ENCODE assay signal across 9 mouse cellular contexts in genomic region chr12:108307553-108307952, GRCm38 (mm10). TPM values are rescaled to one million over a fixed set of nuclear protein-coding genes. Genes with fewer than 3 reads are reported as not detected.
DNase-seq lines count a peak whose midpoint lies in the region; ATAC-seq and TF ChIP-seq lines count a peak whose summit lies in the region.
"Had no signal": no experiment of that assay in that cellular context is flagged by ENCODE, and none has a peak within 500 bp of the region (broad histone marks: within the 10 kb centered on the region; RNA-seq: fewer than 3 reads in every experiment).

No protein-coding gene starts in this region.

- no peaks in the 10 kb centered on the region for H3K36me3 ChIP-seq in embryonic facial prominence, embryonic 11.5 days (replicated peaks; ENCODE audit: control insufficient read depth, insufficient read depth, low read depth, low read length)
- H3K36me3 ChIP-seq in kidney, postnatal 0 days (ENCODE audit: insufficient read depth, low read length): no peaks in the 10 kb centered on the region
- no peaks in the 10 kb centered on the region for H3K36me3 ChIP-seq in midbrain, embryonic 12.5 days

- 17% methylated on average over 14 of the region's 14 CpGs for WGBS in embryonic facial prominence, embryonic 11.5 days
- 21% methylated on average over 14 of the region's 14 CpGs for WGBS in kidney, postnatal 0 days
- 26% methylated on average over 14 of the region's 14 CpGs for WGBS in midbrain, embryonic 12.5 days

- H3K9me3 ChIP-seq in embryonic facial prominence, embryonic 11.5 days (replicated peaks; ENCODE audit: control insufficient read depth, low read length): no peaks in the 10 kb centered on the region
- H3K9me3 ChIP-seq in kidney, postnatal 0 days (replicated peaks; ENCODE audit: low read length): no peaks in the 10 kb centered on the region
- H3K9me3 ChIP-seq in midbrain, embryonic 12.5 days: no peaks in the 10 kb centered on the region

- no peak for ATAC-seq in embryonic facial prominence, embryonic 11.5 days (replicated peaks; ENCODE audit: insufficient number of reproducible peaks, low FRiP score, low TSS enrichment, low read depth)
- ATAC-seq in kidney, postnatal 0 days (replicated peaks; ENCODE audit: low FRiP score, low read depth): no peak
- ATAC-seq in midbrain, embryonic 12.5 days (ENCODE audit: low FRiP score, low read depth): no peak

- TF ChIP-seq CTCF in kidney, postnatal 0 days (IDR thresholded peaks at IDR 0.05; ENCODE audit: low read depth): peak; percentile 80

- H3K9ac ChIP-seq in embryonic facial prominence, embryonic 11.5 days (replicated peaks; ENCODE audit: low read length): no peak overlapping the region
- no peak overlapping the region for H3K9ac ChIP-seq in kidney, postnatal 0 days (ENCODE audit: low read depth, low read length)
- H3K9ac ChIP-seq in midbrain, embryonic 12.5 days (replicated peaks): no peak overlapping the region

- H3K4me2 ChIP-seq in embryonic facial prominence, embryonic 11.5 days (ENCODE audit: low read depth, low read length): no peak overlapping the region
- H3K4me2 ChIP-seq in kidney, postnatal 0 days (ENCODE audit: low read length): no peak overlapping the region; the same call in 1 of the 2 replicates
- peak overlapping the region; percentile 91 for H3K4me2 ChIP-seq in midbrain, embryonic 12.5 days (replicated peaks)

- no peak overlapping the region for H3K4me3 ChIP-seq in embryonic facial prominence, embryonic 11.5 days (ENCODE audit: low read depth, low read length)
- no peak overlapping the region for H3K4me3 ChIP-seq in kidney, postnatal 0 days (replicated peaks; ENCODE audit: low read depth, low read length)
- no peak overlapping the region for H3K4me3 ChIP-seq in midbrain, embryonic 12.5 days

- H3K27me3 ChIP-seq in embryonic facial prominence, embryonic 11.5 days (ENCODE audit: control insufficient read depth, insufficient read depth, low read length): peaks cover 16% of the 10 kb centered on the region
- peaks cover 4% of the 10 kb centered on the region; the same call in 1 of the 2 replicates for H3K27me3 ChIP-seq in kidney, postnatal 0 days (ENCODE audit: insufficient read depth, low read length)
- peaks cover 26% of the 10 kb centered on the region for H3K27me3 ChIP-seq in midbrain, embryonic 12.5 days
- H3K27me3 ChIP-seq: Patski had no signal

- DNase-seq in cerebellum, postnatal 10 days: peak; percentile 84 to 88
- no peak for DNase-seq in cerebellum, adult 11-12 months
- peak; percentile 60 for DNase-seq in right cerebral cortex, adult 18-20 months
- no peak for DNase-seq in right cerebral cortex, postnatal 36 days (ENCODE audit: low spot score in 2 of 2)
- peak; percentile 71 for DNase-seq in embryonic facial prominence, embryonic 11.5 days (ENCODE audit: low spot score)
- peak; percentile 67 for DNase-seq in kidney, postnatal 0 days (ENCODE audit: low spot score)
- peak; percentile 50 for DNase-seq in yolk sac, embryonic 10.5 days (ENCODE audit: low spot score)

- H3K27ac ChIP-seq in embryonic facial prominence, embryonic 11.5 days (replicated peaks; ENCODE audit: low read depth, low read length): no peak overlapping the region
- no peak overlapping the region for H3K27ac ChIP-seq in kidney, postnatal 0 days
- no peak overlapping the region for H3K27ac ChIP-seq in midbrain, embryonic 12.5 days (replicated peaks)

- H3K4me1 ChIP-seq in embryonic facial prominence, embryonic 11.5 days (ENCODE audit: control insufficient read depth, insufficient read depth, low read length): no peaks in the 10 kb centered on the region
- peaks cover 8% of the 10 kb centered on the region for H3K4me1 ChIP-seq in kidney, postnatal 0 days (replicated peaks; ENCODE audit: insufficient read depth, low read length)
- peaks cover 24% of the 10 kb centered on the region for H3K4me1 ChIP-seq in midbrain, embryonic 12.5 days

RNA-seq across cellular contexts. Expression of gene Hhipl1, which starts 1.5 kb away (rescaled TPM):
- polyA plus RNA-seq in embryonic facial prominence, embryonic 11.5 days (2014; fragmentation: Nextera tagmentation; extraction: Ambion mirVana): 0.43 and 0.59 TPM in 2 replicates
- 0.37 and 0.43 TPM in 2 replicates for polyA plus RNA-seq in kidney, postnatal 0 days (2015; fragmentation: Nextera tagmentation; extraction: Ambion mirVana)
- 5.0 and 6.2 TPM in 2 replicates for polyA plus RNA-seq in midbrain, embryonic 12.5 days (2016; fragmentation: Nextera tagmentation; extraction: Ambion mirVana)

RNA-seq across cellular contexts. Expression of gene Cyp46a1, which starts 26.6 kb away (rescaled TPM):
- polyA plus RNA-seq in embryonic facial prominence, embryonic 11.5 days (2014; fragmentation: Nextera tagmentation; extraction: Ambion mirVana): 2.9 and 3.1 TPM in 2 replicates
- polyA plus RNA-seq in kidney, postnatal 0 days (2015; fragmentation: Nextera tagmentation; extraction: Ambion mirVana): 5.2 and 5.9 TPM in 2 replicates
- polyA plus RNA-seq in midbrain, embryonic 12.5 days (2016; fragmentation: Nextera tagmentation; extraction: Ambion mirVana): 21.8 and 24.1 TPM in 2 replicates

RNA-seq across cellular contexts. Expression of gene Ccdc85c, which starts 32.3 kb away (rescaled TPM):
- polyA plus RNA-seq in embryonic facial prominence, embryonic 11.5 days (2014; fragmentation: Nextera tagmentation; extraction: Ambion mirVana): 8.4 and 9.8 TPM in 2 replicates
- 7.2 and 7.7 TPM in 2 replicates for polyA plus RNA-seq in kidney, postnatal 0 days (2015; fragmentation: Nextera tagmentation; extraction: Ambion mirVana)
- 17.0 and 21.6 TPM in 2 replicates for polyA plus RNA-seq in midbrain, embryonic 12.5 days (2016; fragmentation: Nextera tagmentation; extraction: Ambion mirVana)

Comparison
In these comparisons a context has a peak if more than half of its experiments do, and no peak if none do; other contexts are left out.
1. DNase-seq: peak in cerebellum, postnatal 10 days (2 of 2), right cerebral cortex, adult 18-20 months (single experiment), embryonic facial prominence, embryonic 11.5 days (single experiment), kidney, postnatal 0 days (single experiment) and yolk sac, embryonic 10.5 days (single experiment); none in cerebellum, adult 11-12 months (single experiment) and right cerebral cortex, postnatal 36 days (0 of 2).